Mouse (Mus musculus) embryonic facial prominence, embryonic 11.5 days (tissue): ENCODE measurements around the gene Xrcc5. TPM values are rescaled to one million over a fixed set of nuclear protein-coding genes. Genes with fewer than 3 reads are reported as not detected.
A peak's percentile ranks its signal among the peaks of the same experiment; 100 is the strongest.

Source experiments
- ATAC-seq: fragments of 200-750 bp; cut with Nextera tagmentation; replicated peaks from 2 replicates; pipeline ENCODE4 v1.8.0; 2017; ENCODE audit warnings: low read depth; ENCODE audit not compliant: insufficient number of reproducible peaks, low FRiP score, low TSS enrichment
- DNase-seq: peaks from one replicate; pipeline ENCODE4 v3.0.0-alpha.2; 2015; ENCODE audit warnings: low spot score
- H3K27ac ChIP-seq: fragments of 300-500 bp; sonication (generic); replicated peaks from 2 replicates; pipeline ENCODE4 v1.5.1; 2014; ENCODE audit warnings: mild to moderate bottlenecking, low read depth, low read length, control low read depth
- H3K27me3 ChIP-seq: fragments of 300-500 bp; sonication (generic); 2 replicates; pipeline ENCODE4 v1.6.1; 2014; ENCODE audit warnings: mild to moderate bottlenecking, low read length, moderate library complexity, mixed read lengths; ENCODE audit not compliant: control insufficient read depth, insufficient read depth
- H3K36me3 ChIP-seq: fragments of 300-500 bp; sonication (generic); replicated peaks from 2 replicates; pipeline ENCODE4 v1.6.1; 2014; ENCODE audit warnings: low read depth, mild to moderate bottlenecking, low read length, moderate library complexity, mixed read lengths; ENCODE audit not compliant: control insufficient read depth, insufficient read depth
- H3K4me1 ChIP-seq: fragments of 300-500 bp; sonication (generic); 2 replicates; pipeline ENCODE4 v1.6.1; 2014; ENCODE audit warnings: low read length, mixed read lengths; ENCODE audit not compliant: control insufficient read depth, insufficient read depth
- H3K4me2 ChIP-seq: fragments of 300-500 bp; sonication (generic); 2 replicates; pipeline ENCODE4 v1.6.1; 2014; ENCODE audit warnings: low read depth, mild to moderate bottlenecking, control low read depth, low read length, moderate library complexity
- H3K4me3 ChIP-seq: fragments of 300-500 bp; sonication (generic); 2 replicates; pipeline ENCODE4 v1.5.1; 2014; ENCODE audit warnings: low read depth, low read length, control low read depth
- H3K9ac ChIP-seq: fragments of 300-500 bp; sonication (generic); replicated peaks from 2 replicates; pipeline ENCODE4 v1.6.1; 2014; ENCODE audit warnings: mild to moderate bottlenecking, control low read depth, low read length
- H3K9me3 ChIP-seq: fragments of 300-500 bp; sonication (generic); replicated peaks from 2 replicates; pipeline ENCODE4 v1.6.1; 2016; ENCODE audit warnings: mild to moderate bottlenecking, low read length, inconsistent platforms, mixed read lengths; ENCODE audit not compliant: control insufficient read depth
- WGBS: fragments of 180-500 bp; shearing (Covaris S2); extraction: QIAGEN DNeasy Blood & Tissue Kit; methylation state at CpG from one replicate; pipeline ENCODE4 v1.1.7; 2014; 5-methylcytosine and 5-hydroxymethylcytosine counted together
- polyA plus RNA-seq: library from polyadenylated mRNA; unstranded; fragments of >200 nt; fragmentation: Nextera tagmentation; extraction: Ambion mirVana; gene quantifications from 2 replicates; pipeline ENCODE4 v1.2.1, GENCODE M21; 2014

The Xrcc5 gene
- 77.5 and 77.8 TPM in 2 replicates for polyA plus RNA-seq

GRCm38 (mm10) chr1:72307317-72307798 is at the start of gene Xrcc5:
TSS of gene Xrcc5 (plus strand) at chr1:72307421.
- H3K27ac ChIP-seq, result peak within 1 kb of the TSS; percentile 58
- H3K27me3 ChIP-seq, result no peaks in the 10 kb centered on the region
- H3K4me1 ChIP-seq, result no peaks in the 10 kb centered on the region
- under 1% methylated on average over 21 of the region's 21 CpGs for WGBS
- H3K9me3 ChIP-seq, result no peaks in the 10 kb centered on the region
- no peaks in the 10 kb centered on the region; the same call in 1 of the 2 replicates for H3K36me3 ChIP-seq
- peak within 1 kb of the TSS; percentile 50 for H3K4me3 ChIP-seq
- DNase-seq (peak; percentile 98), ATAC-seq (peak; percentile 94)
- H3K4me2 ChIP-seq, result peak within 1 kb of the TSS; percentile 36
- peak within 1 kb of the TSS; percentile 62 for H3K9ac ChIP-seq

- H3K4me2 ChIP-seq, result no peak overlapping the region
- no peaks in the 10 kb centered on the region for H3K27me3 ChIP-seq
- no peak for DNase-seq
- no peaks in the 10 kb centered on the region for H3K4me1 ChIP-seq
- H3K4me3 ChIP-seq, result no peak overlapping the region
- H3K36me3 ChIP-seq, result no peaks in the 10 kb centered on the region
- H3K27ac ChIP-seq, result no peak overlapping the region
- no peak for ATAC-seq
- H3K9me3 ChIP-seq, result no peaks in the 10 kb centered on the region
- WGBS, result 91% methylated on average over 3 of the region's 3 CpGs
- no peak overlapping the region for H3K9ac ChIP-seq
These were observed 44.1 kb upstream of the Xrcc5 start for GRCm38 (mm10) chr1:72263099-72263498.

- Histone ChIP-seq H3K36me3 (no peaks in the 10 kb centered on the region; the same call in 1 of the 2 replicates), H3K9ac (no peak overlapping the region), H3K4me3 (no peak overlapping the region), H3K27me3 (no peaks in the 10 kb centered on the region), H3K4me2 (no peak overlapping the region), H3K27ac (no peak overlapping the region), H3K4me1 (no peaks in the 10 kb centered on the region), H3K9me3 (no peaks in the 10 kb centered on the region)
- DNase-seq, result no peak
- ATAC-seq, result no peak
- 94% methylated on average over 3 of the region's 3 CpGs for WGBS
These were observed 29.1 kb upstream of the Xrcc5 start for GRCm38 (mm10) chr1:72278085-72278484.

- 76% methylated on average over 1 of the region's 1 CpGs for WGBS
- Histone ChIP-seq H3K27me3 (no peaks in the 10 kb centered on the region), H3K4me1 (no peaks in the 10 kb centered on the region), H3K36me3 (no peaks in the 10 kb centered on the region), H3K9me3 (no peaks in the 10 kb centered on the region), H3K4me3 (no peak overlapping the region), H3K9ac (no peak overlapping the region), H3K4me2 (no peak overlapping the region), H3K27ac (no peak overlapping the region)
- DNase-seq, result no peak
- ATAC-seq, result no peak
These were observed 24.6 kb upstream of the Xrcc5 start for GRCm38 (mm10) chr1:72282604-72283003.

GRCm38 (mm10) chr1:72283992-72284485 is 23.2 kb upstream of the Xrcc5 start, which contains the start of the genes Pecr and Tmem169:
TSS of gene Pecr (minus strand) at chr1:72284314.
TSS of gene Tmem169 (plus strand) at chr1:72284369.
- Histone ChIP-seq H3K27ac (no peak within 1 kb of the TSS), H3K4me3 (peak within 1 kb of the TSS; percentile 51), H3K9me3 (no peaks in the 10 kb centered on the region), H3K27me3 (no peaks in the 10 kb centered on the region), H3K36me3 (no peaks in the 10 kb centered on the region), H3K4me2 (peak within 1 kb of the TSS; percentile 85), H3K4me1 (no peaks in the 10 kb centered on the region), H3K9ac (peak within 1 kb of the TSS; percentile 67)
- 1% methylated on average over 27 of the region's 30 CpGs for WGBS
- peak; percentile 95 for ATAC-seq
- peak; percentile 96 for DNase-seq

- DNase-seq (no peak), ATAC-seq (peak; percentile 53; the same call in 1 of the 2 replicates)
- Histone ChIP-seq H3K4me1 (no peaks in the 10 kb centered on the region), H3K9ac (peak overlapping the region; percentile 23), H3K4me3 (peak overlapping the region; percentile 51), H3K4me2 (peak overlapping the region; percentile 85), H3K9me3 (no peaks in the 10 kb centered on the region), H3K27me3 (no peaks in the 10 kb centered on the region), H3K36me3 (no peaks in the 10 kb centered on the region), H3K27ac (no peak overlapping the region)
- WGBS, result 4% methylated on average over 5 of the region's 5 CpGs
These were observed 22.7 kb upstream of the Xrcc5 start for GRCm38 (mm10) chr1:72284539-72284938.

GRCm38 (mm10) chr1:72286904-72287303 is 20.3 kb upstream of the Xrcc5 start:
- Histone ChIP-seq H3K4me1 (no peaks in the 10 kb centered on the region), H3K9ac (no peak overlapping the region), H3K36me3 (no peaks in the 10 kb centered on the region), H3K27ac (no peak overlapping the region), H3K4me2 (no peak overlapping the region), H3K9me3 (no peaks in the 10 kb centered on the region), H3K27me3 (no peaks in the 10 kb centered on the region), H3K4me3 (no peak overlapping the region)
- WGBS, result 23% methylated on average over 5 of the region's 5 CpGs
- DNase-seq, result peak; percentile 22
- peak; percentile 21; the same call in 1 of the 2 replicates for ATAC-seq

GRCm38 (mm10) chr1:72287893-72288292 is 19.3 kb upstream of the Xrcc5 start:
- Histone ChIP-seq H3K27ac (no peak overlapping the region), H3K27me3 (no peaks in the 10 kb centered on the region), H3K9me3 (no peaks in the 10 kb centered on the region), H3K4me1 (no peaks in the 10 kb centered on the region), H3K4me2 (no peak overlapping the region), H3K9ac (no peak overlapping the region), H3K4me3 (no peak overlapping the region), H3K36me3 (no peaks in the 10 kb centered on the region)
- 81% methylated on average over 4 of the region's 4 CpGs for WGBS
- DNase-seq (no peak), ATAC-seq (no peak)
